Mouse (Mus musculus): ENCODE measurements around the gene Zfyve9. TPM values are rescaled to one million over a fixed set of nuclear protein-coding genes. Genes with fewer than 3 reads are reported as not detected.

The Zfyve9 gene
- total RNA-seq (2021), result 10 to 100 TPM; 26.3 to 31.3 TPM
- long read RNA-seq, experiment 1, partial matches to known transcripts, result 6 of 14 reads
- long read RNA-seq, experiment 1, other reads (novel, unspliced or antisense), result 8 of 14 reads
- long read RNA-seq, experiment 2, partial matches to known transcripts, result 0 of 1 reads
- long read RNA-seq, experiment 2, other reads (novel, unspliced or antisense), result 1 of 1 reads

- DNase-seq, result peak; percentile 88 to 94
Observed at GRCm38 (mm10) chr4:108780057-108780863, at the start of gene Zfyve9. Gene Zfyve9 (minus strand): TSS chr4:108780798.

- DNase-seq, result no peak
Observed at GRCm38 (mm10) chr4:108826643-108827042, 46.0 kb upstream of the Zfyve9 start.

GRCm38 (mm10) chr4:108826096-108826495, 45.5 kb upstream of the Zfyve9 start:
- no peak for DNase-seq

- DNase-seq, result no peak
Observed at GRCm38 (mm10) chr4:108825677-108826076, 45.1 kb upstream of the Zfyve9 start.

- DNase-seq, result no peak
Observed at GRCm38 (mm10) chr4:108811550-108811949, 31.0 kb upstream of the Zfyve9 start.

GRCm38 (mm10) chr4:108811142-108811541, 30.5 kb upstream of the Zfyve9 start:
- peak; percentile 12 to 42 for DNase-seq

- no peak for DNase-seq
Observed at GRCm38 (mm10) chr4:108803535-108803934, 22.9 kb upstream of the Zfyve9 start.

- peak; percentile 74 to 85 for DNase-seq
Observed at GRCm38 (mm10) chr4:108798083-108798830, 17.7 kb upstream of the Zfyve9 start.

- peak in 1 of 2 experiments; percentile 20 for DNase-seq
Observed at GRCm38 (mm10) chr4:108796701-108797100, 16.1 kb upstream of the Zfyve9 start.

- no peak for DNase-seq
Observed at GRCm38 (mm10) chr4:108793941-108794340, 13.3 kb upstream of the Zfyve9 start.

- no peak for DNase-seq
Observed at GRCm38 (mm10) chr4:108790507-108790906, 9.9 kb upstream of the Zfyve9 start.

- no peak for DNase-seq
Observed at GRCm38 (mm10) chr4:108789258-108789936, 8.8 kb upstream of the Zfyve9 start.

- peak in 1 of 2 experiments; percentile 49 for DNase-seq
Observed at GRCm38 (mm10) chr4:108782421-108783085, 2.0 kb upstream of the Zfyve9 start.

GRCm38 (mm10) chr4:108781596-108781995, 998 bp upstream of the Zfyve9 start:
- no peak for DNase-seq

- DNase-seq, result no peak
Observed at GRCm38 (mm10) chr4:108780864-108781205, 237 bp upstream of the Zfyve9 start.

- no peak for DNase-seq
Observed at GRCm38 (mm10) chr4:108779763-108780056, 888 bp downstream of the Zfyve9 start.

- no peak for DNase-seq
Observed at GRCm38 (mm10) chr4:108768527-108768926, 12.1 kb downstream of the Zfyve9 start.

GRCm38 (mm10) chr4:108759583-108759982, 21.0 kb downstream of the Zfyve9 start:
- DNase-seq, result no peak

GRCm38 (mm10) chr4:108746160-108746873, 34.3 kb downstream of the Zfyve9 start:
- DNase-seq, result no peak

GRCm38 (mm10) chr4:108731582-108731981, 49.0 kb downstream of the Zfyve9 start:
- no peak for DNase-seq

- no peak for DNase-seq
Observed at GRCm38 (mm10) chr4:108730450-108730849, 50.1 kb downstream of the Zfyve9 start.
